In genomic region chr7:132638446-132639087, GRCm38 (mm10) we compare ENCODE assay signal across 7 mouse cellular contexts. TPM values are rescaled to one million over a fixed set of nuclear protein-coding genes. Genes with fewer than 3 reads are reported as not detected.
DNase-seq lines count a peak whose midpoint lies in the region; ATAC-seq and TF ChIP-seq lines count a peak whose summit lies in the region.

No protein-coding gene starts in this region.

- TF ChIP-seq CTCF in lung, postnatal 0 days (IDR thresholded peaks at IDR 0.05) = peak; percentile 85
- TF ChIP-seq CTCF in small intestine, adult 2 months (IDR thresholded peaks at IDR 0.05; ENCODE audit: extremely low read depth, insufficient read length, insufficient replicate concordance, low read depth, low read length) = peak; percentile 87; the same call in 1 of the 2 replicates

- peak; percentile 51 to 56 for DNase-seq in B cell, adult 2 months
- peak; percentile 38 to 59 for DNase-seq in kidney, adult 8-10 months
- peak; percentile 82 for DNase-seq in lung, postnatal 0 days (ENCODE audit: low spot score)

- no peak overlapping the region for H3K4me3 ChIP-seq in forebrain, embryonic 16.5 days (replicated peaks; ENCODE audit: low read length)
- no peak overlapping the region for H3K4me3 ChIP-seq in lung, postnatal 0 days (ENCODE audit: low read depth, low read length)
- H3K4me3 ChIP-seq in small intestine, adult 2 months (ENCODE audit: low read depth, low read length) = no peak overlapping the region

- WGBS in forebrain, embryonic 16.5 days = 56% methylated on average over 12 of the region's 12 CpGs
- WGBS in lung, postnatal 0 days = 59% methylated on average over 12 of the region's 12 CpGs
- 53% methylated on average over 12 of the region's 12 CpGs for WGBS in small intestine, adult 2 months

- no peaks in the 10 kb centered on the region for H3K9me3 ChIP-seq in forebrain, embryonic 16.5 days (ENCODE audit: control insufficient read depth, low read length)
- H3K9me3 ChIP-seq in lung, postnatal 0 days (ENCODE audit: low read length) = no peaks in the 10 kb centered on the region

- no peak overlapping the region for H3K4me2 ChIP-seq in forebrain, embryonic 16.5 days (ENCODE audit: low read length)
- H3K4me2 ChIP-seq in lung, postnatal 0 days (replicated peaks; ENCODE audit: low read depth, low read length) = no peak overlapping the region

- TF ChIP-seq POLR2A in small intestine, adult 2 months (IDR thresholded peaks at IDR 0.05; ENCODE audit: low read depth, low read length) = no peak

- H3K27me3 ChIP-seq in forebrain, embryonic 16.5 days (replicated peaks; ENCODE audit: control insufficient read depth, insufficient read depth, low read length) = no peaks in the 10 kb centered on the region
- H3K27me3 ChIP-seq in lung, postnatal 0 days (replicated peaks; ENCODE audit: insufficient read depth, low read length) = no peaks in the 10 kb centered on the region
- H3K27me3 ChIP-seq in small intestine, adult 2 months (ENCODE audit: control insufficient read depth, insufficient read depth, low read length) = no peaks in the 10 kb centered on the region

- TF ChIP-seq EP300 in lung, postnatal 0 days (IDR thresholded peaks at IDR 0.05) = no peak

- H3K36me3 ChIP-seq in forebrain, embryonic 16.5 days (ENCODE audit: control insufficient read depth, insufficient read depth) = no peaks in the 10 kb centered on the region
- H3K36me3 ChIP-seq in lung, postnatal 0 days (ENCODE audit: insufficient read depth, low read length) = no peaks in the 10 kb centered on the region
- H3K36me3 ChIP-seq in small intestine, adult 2 months (ENCODE audit: control insufficient read depth, insufficient read depth, low read length) = peaks cover 8% of the 10 kb centered on the region; the same call in 1 of the 2 replicates

- H3K27ac ChIP-seq in forebrain, embryonic 16.5 days (ENCODE audit: low read length) = no peak overlapping the region
- H3K27ac ChIP-seq in lung, postnatal 0 days (ENCODE audit: low read length) = no peak overlapping the region
- H3K27ac ChIP-seq in small intestine, adult 2 months (ENCODE audit: insufficient read depth, low read depth, low read length) = no peak overlapping the region

- no peak overlapping the region for H3K9ac ChIP-seq in forebrain, embryonic 16.5 days (replicated peaks; ENCODE audit: low read depth, low read length)
- no peak overlapping the region for H3K9ac ChIP-seq in lung, postnatal 0 days (replicated peaks; ENCODE audit: low read depth)

- H3K4me1 ChIP-seq in forebrain, embryonic 16.5 days (replicated peaks; ENCODE audit: control insufficient read depth, insufficient read depth, low read length) = peaks cover 3% of the 10 kb centered on the region
- H3K4me1 ChIP-seq in lung, postnatal 0 days (ENCODE audit: insufficient read depth, low read depth, low read length) = peaks cover 3% of the 10 kb centered on the region; the same call in 1 of the 2 replicates
- H3K4me1 ChIP-seq in small intestine, adult 2 months (ENCODE audit: control insufficient read depth, insufficient read depth, insufficient read length, low read length) = peaks cover 13% of the 10 kb centered on the region

- ATAC-seq in CD4-positive, CD25-positive, alpha-beta regulatory T cell, adult 4 months = peak; percentile 39
- ATAC-seq in cerebellum, adult (ENCODE audit: insufficient number of reproducible peaks, low FRiP score, low TSS enrichment) = peak; percentile 81
- peak; percentile 38; the same call in 1 of the 2 replicates for ATAC-seq in forebrain, embryonic 16.5 days
- peak; percentile 82 for ATAC-seq in lung, postnatal 0 days

RNA-seq across cellular contexts. Expression of gene Lhpp, which starts 28.1 kb away (rescaled TPM):
- 1 to 10 TPM; 4.0 to 5.0 TPM for polyA plus RNA-seq in CD4-positive, CD25-positive, alpha-beta regulatory T cell, adult 4 months (2017; shearing (Covaris generic))
- 26.4 and 31.2 TPM in 2 replicates for polyA plus RNA-seq in forebrain, embryonic 16.5 days (2015; fragmentation: Nextera tagmentation; extraction: Ambion mirVana)
- polyA plus RNA-seq in lung, postnatal 0 days (2015; fragmentation: Nextera tagmentation; extraction: Ambion mirVana) = 5.9 and 7.6 TPM in 2 replicates
- polyA plus RNA-seq in small intestine, adult 2 months (2012; rRNA removed) = 8.2 and 36.1 TPM in 2 replicates

RNA-seq across cellular contexts. Expression of gene Nkx1-2, which starts 39.1 kb away (rescaled TPM):
- polyA plus RNA-seq in CD4-positive, CD25-positive, alpha-beta regulatory T cell, adult 4 months (2017; shearing (Covaris generic)) = not detected
- polyA plus RNA-seq in forebrain, embryonic 16.5 days (2015; fragmentation: Nextera tagmentation; extraction: Ambion mirVana) = 0.11 TPM in 1 of 2 replicates, not detected in the other
- polyA plus RNA-seq in lung, postnatal 0 days (2015; fragmentation: Nextera tagmentation; extraction: Ambion mirVana) = not detected in 2 replicates
- 0.04 and 0.24 TPM in 2 replicates for polyA plus RNA-seq in small intestine, adult 2 months (2012; rRNA removed)
